Mouse (Mus musculus): ENCODE results near the gene Trim6. TPM values are rescaled to one million over a fixed set of nuclear protein-coding genes. Genes with fewer than 3 reads are reported as not detected.

The Trim6 gene
- total RNA-seq (2012; rRNA removed): not detected in 2 replicates
- total RNA-seq (2014; rRNA removed): not detected in 2 replicates
- polyA plus RNA-seq (2012; ENCODE audit: insufficient read length, low read depth): 0.16 and 0.31 TPM in 2 replicates

DNA sequence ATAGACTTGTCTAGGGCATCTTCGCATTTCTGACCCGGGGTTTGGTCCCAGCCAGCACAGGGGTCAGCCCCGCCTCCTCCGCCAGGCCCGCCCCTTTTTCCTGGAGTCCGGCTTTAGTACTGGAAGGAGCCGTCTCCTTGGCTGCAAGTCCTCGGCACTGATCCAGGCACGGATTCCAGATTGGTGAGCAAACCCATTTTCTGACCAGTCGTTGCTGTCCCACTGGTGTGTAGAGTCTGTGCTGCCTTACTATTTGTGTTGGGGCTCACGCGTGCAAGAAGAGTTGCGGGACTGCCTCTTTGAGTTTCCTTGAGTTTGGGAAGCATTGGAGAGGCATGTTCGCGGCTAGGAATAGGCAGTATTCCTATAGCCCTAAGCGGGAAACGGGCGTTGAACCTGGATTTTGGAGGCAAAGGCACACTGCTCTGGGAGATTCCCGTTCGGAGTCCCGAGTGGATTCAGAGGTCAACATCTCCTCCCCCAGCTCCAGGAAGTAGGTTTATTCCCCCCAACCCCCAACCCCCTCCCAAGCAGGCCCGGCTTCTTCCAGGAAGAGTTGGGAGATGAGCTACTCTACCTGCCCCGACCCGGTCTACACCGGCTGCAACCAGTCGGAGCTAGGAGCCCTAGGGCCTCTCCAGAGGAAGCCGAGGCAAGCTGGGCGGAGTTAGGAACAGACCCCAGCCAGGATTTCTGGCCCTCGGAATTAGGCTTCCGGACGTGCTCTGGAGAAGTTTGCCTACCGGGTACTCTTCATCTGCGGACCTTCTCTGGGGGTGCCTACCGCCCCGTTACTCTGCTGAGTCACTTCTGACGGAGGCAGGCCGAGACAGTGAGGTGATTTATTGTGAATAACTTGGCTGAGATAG, at the start of gene Trim6:
TSS of gene Trim6 (plus strand) at position 93 of the 869 bp plus-strand sequence.
- dilution Hi-C loops (cut with MboI; ENCODE audit: extremely low pct_ligation_motif_present, extremely low pct_unique_long_range_greater_than_20kb, low sequenced_read_pairs): no loop called here
- Histone ChIP-seq H3K36me3 (replicated peaks in 1 of 2; ENCODE audit: control insufficient read depth in 1 of 2, insufficient read depth in 1 of 2, low read length in 1 of 2) (no peaks in the 10 kb centered on the region), H3K4me3 (replicated peaks in 1 of 3; ENCODE audit: low read depth in 2 of 3, low read length in 2 of 3, poor library complexity in 1 of 3) (no peak within 1 kb of the TSS), H3K4me2 (ENCODE audit: insufficient read depth, low read depth, poor library complexity, severe bottlenecking) (no peak within 1 kb of the TSS), H3K27me3 (replicated peaks) (no peaks in the 10 kb centered on the region), H3K4me1 (ENCODE audit: control insufficient read depth in 1 of 2, insufficient read depth in 2 of 2) (peaks cover 0 to 11% of the 10 kb centered on the region in 2 experiments; a peak in 2 of 4 replicates), H3K9me3 (replicated peaks; ENCODE audit: low read length) (no peaks in the 10 kb centered on the region), H3K79me2 (replicated peaks; ENCODE audit: control insufficient read depth, extremely low read depth, insufficient read depth, poor library complexity, severe bottlenecking) (no peaks in the 10 kb centered on the region), H3K9ac (ENCODE audit: insufficient read depth, low read depth) (no peak within 1 kb of the TSS), H3K27ac (ENCODE audit: insufficient read depth, low read depth) (no peak within 1 kb of the TSS)
- no peak for DNase-seq (ENCODE audit: extremely low read depth)
- TF ChIP-seq NELFE (IDR thresholded peaks at IDR 0.05; ENCODE audit: low read depth, low read length) (no peak), MAX (IDR thresholded peaks at IDR 0.05; ENCODE audit: low read length) (no peak), POLR2A (IDR thresholded peaks at IDR 0.05; ENCODE audit: low read depth, low read length) (no peak), JUND (conservative IDR thresholded peaks at IDR 0.05; ENCODE audit: low read depth, low read length) (no peak), TBP (conservative IDR thresholded peaks at IDR 0.05; ENCODE audit: low read depth, low read length) (no peak), MXI1 (IDR thresholded peaks at IDR 0.05; ENCODE audit: low read depth, low read length) (no peak), GABPA (IDR thresholded peaks at IDR 0.05; ENCODE audit: insufficient replicate concordance, low read depth, low read length) (no peak), MEF2A (IDR thresholded peaks at IDR 0.05; ENCODE audit: borderline replicate concordance, low read depth, low read length) (no peak), NRF1 (IDR thresholded peaks at IDR 0.05; ENCODE audit: low read depth, low read length) (no peak), HCFC1 (IDR thresholded peaks at IDR 0.05; ENCODE audit: low read depth, low read length) (no peak), ETS1 (conservative IDR thresholded peaks at IDR 0.05; ENCODE audit: low read depth, low read length) (no peak), JUN (IDR thresholded peaks at IDR 0.05; ENCODE audit: insufficient read depth, low read depth, low read length) (no peak), ZKSCAN1 (IDR thresholded peaks at IDR 0.05; ENCODE audit: borderline replicate concordance, low read depth, low read length) (no peak), RCOR1 (conservative IDR thresholded peaks at IDR 0.05; ENCODE audit: low read depth, low read length) (no peak)
- in situ Hi-C loops (cut with MboI; ENCODE audit: low pct_ligation_motif_present, low pct_unique_long_range_greater_than_20kb, low sequenced_read_pairs): no loop called here

- H3K9me3 ChIP-seq (replicated peaks; ENCODE audit: low read length): no peaks in the 10 kb centered on the region
- DNase-seq (ENCODE audit: extremely low read depth): no peak
- in situ Hi-C loops (cut with MboI; ENCODE audit: low pct_ligation_motif_present, low pct_unique_long_range_greater_than_20kb, low sequenced_read_pairs): no loop called here
- H3K27me3 ChIP-seq (replicated peaks): no peaks in the 10 kb centered on the region
- no peak overlapping the region for H3K4me2 ChIP-seq (ENCODE audit: insufficient read depth, low read depth, poor library complexity, severe bottlenecking)
- dilution Hi-C loops (cut with MboI; ENCODE audit: extremely low pct_ligation_motif_present, extremely low pct_unique_long_range_greater_than_20kb, low sequenced_read_pairs): no loop called here
- no peaks in the 10 kb centered on the region for H3K36me3 ChIP-seq (replicated peaks in 1 of 2; ENCODE audit: control insufficient read depth in 1 of 2, insufficient read depth in 1 of 2, low read length in 1 of 2)
- no peak overlapping the region for H3K4me3 ChIP-seq (replicated peaks in 1 of 3; ENCODE audit: low read depth in 2 of 3, low read length in 2 of 3, poor library complexity in 1 of 3)
- H3K4me1 ChIP-seq (ENCODE audit: control insufficient read depth in 1 of 2, insufficient read depth in 2 of 2): peaks cover 2 to 6% of the 10 kb centered on the region in 2 experiments; a peak in 2 of 4 replicates
- TF ChIP-seq RCOR1 (conservative IDR thresholded peaks at IDR 0.05; ENCODE audit: low read depth, low read length): no peak
- no peak for TF ChIP-seq SIN3A (IDR thresholded peaks at IDR 0.05; ENCODE audit: low read length)
- TF ChIP-seq ZMIZ1 (IDR thresholded peaks at IDR 0.05; ENCODE audit: low read depth, low read length): no peak
- no peak for TF ChIP-seq PAX5 (IDR thresholded peaks at IDR 0.05; ENCODE audit: low read length)
- TF ChIP-seq TCF12 (IDR thresholded peaks at IDR 0.05; ENCODE audit: low read depth, low read length): no peak
- no peak for TF ChIP-seq POLR2AphosphoS2 (IDR thresholded peaks at IDR 0.05; ENCODE audit: low read depth, low read length)
- no peak for TF ChIP-seq ETS1 (conservative IDR thresholded peaks at IDR 0.05; ENCODE audit: low read depth, low read length)
- no peak for TF ChIP-seq BHLHE40 (IDR thresholded peaks at IDR 0.05; ENCODE audit: low read depth, low read length)
- TF ChIP-seq NELFE (IDR thresholded peaks at IDR 0.05; ENCODE audit: low read depth, low read length): no peak
- no peak for TF ChIP-seq USF1 (IDR thresholded peaks at IDR 0.05; ENCODE audit: low read depth, low read length)
- no peak for TF ChIP-seq GABPA (IDR thresholded peaks at IDR 0.05; ENCODE audit: insufficient replicate concordance, low read depth, low read length)
- TF ChIP-seq EP300 (IDR thresholded peaks at IDR 0.05; ENCODE audit: low read length): no peak
- TF ChIP-seq MYC (IDR thresholded peaks at IDR 0.05; ENCODE audit: low read depth, low read length): no peak
- TF ChIP-seq ZKSCAN1 (IDR thresholded peaks at IDR 0.05; ENCODE audit: borderline replicate concordance, low read depth, low read length): no peak
- no peak overlapping the region for H3K9ac ChIP-seq (ENCODE audit: insufficient read depth, low read depth)
- H3K27ac ChIP-seq (ENCODE audit: insufficient read depth, low read depth): no peak overlapping the region
- no peaks in the 10 kb centered on the region for H3K79me2 ChIP-seq (replicated peaks; ENCODE audit: control insufficient read depth, extremely low read depth, insufficient read depth, poor library complexity, severe bottlenecking)
These were observed 48.9 kb upstream of the Trim6 start for GRCm38 (mm10) chr7:104169634-104170204.
